Mouse (Mus musculus) E14TG2a.4 (cell line): Measurements from ENCODE around the gene Plekhg5.

Source experiments
- H3K27me3 ChIP-seq: 2 replicates; pipeline ENCODE4 v1.6.1; 2014; ENCODE audit warnings: low read length, control low read depth; ENCODE audit not compliant: insufficient read depth
- H3K36me3 ChIP-seq: 2 replicates; pipeline ENCODE4 v1.6.1; 2014; ENCODE audit warnings: low read length, control low read depth; ENCODE audit not compliant: insufficient read depth
- H3K4me1 ChIP-seq: replicated peaks from 2 replicates; pipeline ENCODE4 v1.6.1; 2014; ENCODE audit warnings: low read depth, low read length, control low read depth
- H3K4me3 ChIP-seq: replicated peaks from 2 replicates; pipeline ENCODE4 v1.5.1; 2014; ENCODE audit warnings: mild to moderate bottlenecking, low read length
- H3K9me3 ChIP-seq: 2 replicates; pipeline ENCODE4 v1.6.1; 2014; ENCODE audit warnings: low read length, control low read depth
- CTCF ChIP-seq: conservative IDR thresholded peaks from 2 replicates; pipeline ENCODE4 v1.5.1; 2014; ENCODE audit warnings: low read length
- NANOG ChIP-seq: IDR thresholded peaks from 2 replicates; pipeline ENCODE4 v1.6.1; 2014; ENCODE audit warnings: borderline replicate concordance, low read length, mixed read lengths
- POU5F1 ChIP-seq: IDR thresholded peaks from 2 replicates; pipeline ENCODE4 v1.6.1; 2014; ENCODE audit warnings: low read length, borderline replicate concordance

Gene Plekhg5

DNA sequence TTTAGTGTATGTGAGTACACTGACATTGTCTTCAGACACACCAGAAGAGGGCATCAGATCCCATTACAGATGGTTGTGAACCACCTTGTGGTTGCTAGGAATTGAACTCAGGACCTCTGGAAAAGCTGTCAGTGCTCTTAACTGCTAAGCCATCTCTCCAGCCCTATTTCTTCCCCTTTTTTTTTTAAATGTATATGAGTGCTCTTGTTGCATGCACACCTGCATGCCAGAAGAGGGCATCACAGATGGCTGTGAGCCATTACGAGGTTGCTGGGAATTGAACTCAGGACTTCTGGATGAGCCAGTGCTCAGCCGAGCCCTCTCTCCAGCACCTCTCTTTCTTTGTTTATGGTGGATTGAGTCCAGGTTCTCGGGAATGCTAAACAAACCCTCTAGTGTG, 37.2 kb downstream of the Plekhg5 start:
- no peak overlapping the region for H3K4me3 ChIP-seq
- H3K27me3 ChIP-seq, result no peaks in the 10 kb centered on the region
- no peaks in the 10 kb centered on the region for H3K9me3 ChIP-seq
- TF ChIP-seq POU5F1 (no peak), NANOG (no peak)
- peaks cover 90% of the 10 kb centered on the region for H3K36me3 ChIP-seq
- peaks cover 54% of the 10 kb centered on the region for H3K4me1 ChIP-seq

DNA sequence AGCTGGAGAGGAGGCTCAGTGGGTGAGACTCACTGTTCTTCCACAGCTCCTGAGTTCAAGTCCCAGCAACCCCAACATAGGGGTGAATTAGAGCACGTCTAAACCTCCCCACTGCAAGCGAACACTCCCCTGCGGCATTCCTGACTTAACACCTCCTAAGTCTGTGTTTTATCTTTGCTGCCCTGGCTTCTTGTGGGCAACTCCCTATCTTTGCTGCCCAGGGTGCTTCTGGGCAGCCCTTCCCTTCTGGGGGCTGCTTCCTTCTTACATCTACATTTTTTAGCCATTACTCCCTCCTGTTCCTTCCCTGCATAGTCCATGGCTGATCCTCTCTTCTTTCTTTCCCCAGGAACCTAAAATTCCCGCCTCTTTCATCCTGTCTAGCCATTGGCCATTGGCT, 38.4 kb downstream of the Plekhg5 start:
- Histone ChIP-seq H3K36me3 (peaks cover 85% of the 10 kb centered on the region), H3K4me3 (no peak overlapping the region), H3K9me3 (no peaks in the 10 kb centered on the region), H3K27me3 (peaks cover 3% of the 10 kb centered on the region; the same call in 1 of the 2 replicates), H3K4me1 (peaks cover 58% of the 10 kb centered on the region)
- TF ChIP-seq CTCF (no peak), NANOG (no peak), POU5F1 (no peak)

DNA sequence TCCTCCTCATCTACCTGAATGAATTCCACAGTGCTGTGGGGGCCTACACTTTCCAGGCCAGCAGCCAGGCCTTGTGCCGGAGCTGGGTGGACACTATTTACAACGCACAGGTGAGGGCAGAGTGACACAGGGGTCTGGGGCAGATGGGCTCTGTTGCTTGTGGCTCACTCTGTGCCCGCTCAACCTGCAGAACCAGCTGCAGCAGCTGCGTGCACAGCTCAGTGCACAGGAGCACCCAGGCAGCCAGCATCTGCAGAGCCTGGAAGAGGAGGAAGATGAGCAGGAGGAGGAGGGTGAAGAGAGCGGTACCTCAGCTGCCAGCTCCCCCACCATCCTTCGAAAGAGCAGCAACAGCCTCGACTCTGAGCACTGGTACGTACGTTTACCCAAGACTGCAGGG, 40.0 kb downstream of the Plekhg5 start:
- Histone ChIP-seq H3K27me3 (peaks cover 14% of the 10 kb centered on the region), H3K36me3 (peaks cover 75% of the 10 kb centered on the region), H3K4me1 (peaks cover 60% of the 10 kb centered on the region), H3K4me3 (no peak overlapping the region), H3K9me3 (no peaks in the 10 kb centered on the region)
- TF ChIP-seq NANOG, result no peak
- TF ChIP-seq CTCF, result no peak
- TF ChIP-seq POU5F1, result no peak

DNA sequence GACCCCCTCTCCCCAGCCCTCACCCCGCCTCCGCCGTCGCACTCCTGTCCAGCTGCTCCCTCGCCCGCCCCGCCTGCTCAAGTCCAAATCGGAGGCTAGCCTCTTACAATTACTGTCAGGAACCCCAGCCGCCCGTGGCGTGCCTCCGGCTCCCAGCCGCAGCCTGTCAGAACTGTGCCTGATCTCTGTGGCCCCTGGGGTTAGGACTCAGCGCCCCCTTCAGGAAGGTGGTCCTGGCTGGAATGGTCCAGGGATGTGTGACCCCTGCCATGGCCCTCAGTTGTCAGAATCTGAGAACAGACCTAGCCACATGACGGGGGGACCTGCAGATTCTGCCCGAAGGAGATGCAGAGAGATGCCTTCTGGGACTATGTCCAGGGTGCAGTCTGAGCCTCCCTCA, 41.8 kb downstream of the Plekhg5 start:
- no peaks in the 10 kb centered on the region for H3K9me3 ChIP-seq
- peak overlapping the region; percentile 68 for H3K4me3 ChIP-seq
- peak; percentile 38 for TF ChIP-seq CTCF
- no peak for TF ChIP-seq POU5F1
- no peak for TF ChIP-seq NANOG
- peaks cover 79% of the 10 kb centered on the region for H3K36me3 ChIP-seq
- peaks cover 62% of the 10 kb centered on the region for H3K4me1 ChIP-seq
- peaks cover 31% of the 10 kb centered on the region for H3K27me3 ChIP-seq

DNA sequence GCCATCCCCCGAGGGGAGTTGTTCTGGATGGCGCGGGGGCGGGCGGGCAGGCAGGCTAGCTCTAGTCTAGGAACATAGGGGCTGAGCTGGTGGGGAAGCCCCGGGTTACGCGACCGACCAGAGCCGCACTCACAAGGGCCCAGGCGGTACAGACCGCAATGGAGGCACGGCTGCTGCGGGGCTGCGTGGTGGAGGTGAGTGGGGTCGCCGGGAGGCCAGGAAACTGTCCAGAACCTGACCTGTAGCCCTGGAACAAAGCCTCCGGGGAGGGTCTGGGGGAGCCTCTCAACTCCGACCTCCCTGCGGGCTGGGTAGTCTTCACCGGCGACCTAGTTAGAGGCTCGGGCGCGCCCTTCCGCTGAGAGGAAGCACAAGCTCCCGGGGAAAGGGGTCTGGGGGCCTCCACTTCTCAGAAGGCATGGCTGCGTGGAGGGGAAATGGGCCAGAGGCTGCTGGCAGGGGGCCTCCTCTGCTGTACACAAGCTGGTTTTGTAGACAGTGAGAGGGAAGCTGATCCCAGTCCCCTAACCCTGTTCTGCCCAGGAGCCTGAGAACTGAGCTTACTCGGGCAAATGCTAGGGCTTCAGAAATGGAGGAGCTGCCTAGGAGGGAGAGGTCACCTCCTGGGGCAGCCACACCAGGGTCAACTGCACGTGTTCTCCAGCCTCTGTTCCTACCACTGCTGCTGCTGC, 43.8 kb downstream of the Plekhg5 start, which contains the start of gene Tnfrsf25:
TSS of gene Tnfrsf25 (plus strand) at position 14 of the 692 bp plus-strand sequence.
- Histone ChIP-seq H3K4me3 (peak within 1 kb of the TSS; percentile 66), H3K9me3 (no peaks in the 10 kb centered on the region)
- TF ChIP-seq NANOG (no peak), CTCF (no peak), POU5F1 (no peak)

DNA sequence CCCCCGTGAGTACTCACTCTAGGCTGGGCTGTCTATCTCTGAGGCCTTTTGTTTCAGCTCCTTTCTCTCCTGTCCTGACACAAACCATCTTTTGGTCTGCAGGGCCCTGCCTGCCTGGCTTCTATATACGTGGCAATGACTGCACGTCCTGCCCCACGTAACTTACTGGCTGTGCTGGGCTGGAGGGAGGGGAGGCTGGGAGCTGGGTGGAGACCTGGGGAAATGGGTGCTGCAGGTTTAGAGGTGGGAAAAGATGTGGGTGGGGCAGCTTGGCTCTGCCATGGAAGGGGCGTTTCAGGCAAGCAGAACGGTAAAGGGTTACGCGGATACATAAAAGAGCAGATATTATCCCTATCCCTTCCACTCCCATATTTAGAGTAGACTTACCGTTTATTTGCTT, 45.2 kb downstream of the Plekhg5 start:
- H3K36me3 ChIP-seq, result peaks cover 46% of the 10 kb centered on the region
- TF ChIP-seq CTCF (no peak), NANOG (no peak), POU5F1 (no peak)
- H3K4me1 ChIP-seq, result peaks cover 94% of the 10 kb centered on the region
- no peaks in the 10 kb centered on the region for H3K9me3 ChIP-seq
- H3K27me3 ChIP-seq, result peaks cover 63% of the 10 kb centered on the region
- no peak overlapping the region for H3K4me3 ChIP-seq

More for the DNA sequence above, 43.8 kb downstream of the Plekhg5 start, which contains the start of gene Tnfrsf25:
- Histone ChIP-seq H3K4me1 (peaks cover 79% of the 10 kb centered on the region), H3K27me3 (peaks cover 51% of the 10 kb centered on the region), H3K36me3 (peaks cover 59% of the 10 kb centered on the region)

GRCm38 (mm10) chr4:152119396-152120292, 47.3 kb downstream of the Plekhg5 start:
- Histone ChIP-seq H3K4me3 (peak overlapping the region; percentile 74), H3K9me3 (0 out of 2 replicates have a peak, but pooled peaks cover 4% of the 10 kb centered on the region)
- TF ChIP-seq CTCF (peak; percentile 66), POU5F1 (no peak), NANOG (no peak)

DNA sequence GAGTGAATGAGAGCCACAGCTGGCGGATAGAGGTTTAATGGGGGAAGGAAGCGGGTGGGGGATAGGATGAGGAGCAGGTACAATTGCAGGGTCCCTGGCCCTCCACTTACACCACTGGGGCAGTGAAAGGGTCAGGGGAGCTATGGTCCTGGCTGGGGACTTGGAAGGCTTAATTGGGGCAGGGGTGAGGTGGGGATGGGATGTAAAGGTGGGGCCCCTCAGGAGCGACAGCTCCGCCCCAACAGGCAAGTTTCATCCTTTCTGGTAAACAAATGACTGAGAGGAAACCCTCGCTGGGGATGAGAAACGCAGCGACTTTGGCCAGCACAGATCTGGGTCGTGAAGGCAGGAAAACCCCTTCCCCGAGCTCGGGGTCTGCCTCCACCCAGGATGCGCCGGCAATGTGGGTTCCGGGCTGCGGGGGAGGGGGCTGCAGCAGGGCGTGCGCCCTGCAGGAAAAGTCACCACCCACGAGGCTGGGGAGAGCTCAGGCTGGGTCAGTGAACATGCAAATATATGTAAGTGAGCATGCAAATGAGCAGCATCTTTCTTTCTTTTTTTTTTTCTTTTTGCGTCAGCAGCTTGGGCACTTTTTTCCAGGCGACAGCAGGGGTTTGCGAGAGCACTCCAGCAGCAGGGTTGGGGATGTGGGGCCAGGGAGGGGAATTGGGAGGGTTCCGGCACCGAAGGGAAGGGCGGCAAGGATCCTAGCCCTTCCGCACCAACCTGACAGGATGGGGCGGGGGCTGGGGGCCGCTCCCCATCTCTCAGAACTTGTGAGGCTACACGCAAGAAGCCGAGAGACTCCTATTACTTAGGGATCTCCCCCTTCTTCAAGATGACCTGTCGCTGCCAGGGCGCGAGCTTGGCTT, 48.2 kb downstream of the Plekhg5 start:
- Histone ChIP-seq H3K4me3 (peak overlapping the region; percentile 74), H3K27me3 (peaks cover 89% of the 10 kb centered on the region), H3K9me3 (0 out of 2 replicates have a peak, but pooled peaks cover 4% of the 10 kb centered on the region), H3K4me1 (peaks cover 89% of the 10 kb centered on the region), H3K36me3 (peaks cover 21% of the 10 kb centered on the region)
- TF ChIP-seq CTCF (no peak), POU5F1 (no peak), NANOG (no peak)

More at GRCm38 (mm10) chr4:152119396-152120292, 47.3 kb downstream of the Plekhg5 start:
- Histone ChIP-seq H3K36me3 (peaks cover 26% of the 10 kb centered on the region), H3K27me3 (peaks cover 83% of the 10 kb centered on the region), H3K4me1 (peaks cover 91% of the 10 kb centered on the region)
